Mouse (Mus musculus) activated CD4-positive, CD25-positive, alpha-beta regulatory T cell, adult 4 months (primary cell): ENCODE data around the gene Asb8. TPM values are rescaled to one million over a fixed set of nuclear protein-coding genes. Genes with fewer than 3 reads are reported as not detected.

Experiments used
- ATAC-seq: one replicate; pipeline ENCODE4 v1.8.0; 2017
- polyA plus RNA-seq, 2 experiments: library from polyadenylated mRNA; unstranded; fragments of 100-300 nt; shearing (Covaris generic); gene quantifications; one replicate each; pipeline ENCODE4 v1.2.1; 2017

The Asb8 gene
- polyA plus RNA-seq, 2 experiments from 2014 or later: 36.6 to 43.2 TPM

DNA sequence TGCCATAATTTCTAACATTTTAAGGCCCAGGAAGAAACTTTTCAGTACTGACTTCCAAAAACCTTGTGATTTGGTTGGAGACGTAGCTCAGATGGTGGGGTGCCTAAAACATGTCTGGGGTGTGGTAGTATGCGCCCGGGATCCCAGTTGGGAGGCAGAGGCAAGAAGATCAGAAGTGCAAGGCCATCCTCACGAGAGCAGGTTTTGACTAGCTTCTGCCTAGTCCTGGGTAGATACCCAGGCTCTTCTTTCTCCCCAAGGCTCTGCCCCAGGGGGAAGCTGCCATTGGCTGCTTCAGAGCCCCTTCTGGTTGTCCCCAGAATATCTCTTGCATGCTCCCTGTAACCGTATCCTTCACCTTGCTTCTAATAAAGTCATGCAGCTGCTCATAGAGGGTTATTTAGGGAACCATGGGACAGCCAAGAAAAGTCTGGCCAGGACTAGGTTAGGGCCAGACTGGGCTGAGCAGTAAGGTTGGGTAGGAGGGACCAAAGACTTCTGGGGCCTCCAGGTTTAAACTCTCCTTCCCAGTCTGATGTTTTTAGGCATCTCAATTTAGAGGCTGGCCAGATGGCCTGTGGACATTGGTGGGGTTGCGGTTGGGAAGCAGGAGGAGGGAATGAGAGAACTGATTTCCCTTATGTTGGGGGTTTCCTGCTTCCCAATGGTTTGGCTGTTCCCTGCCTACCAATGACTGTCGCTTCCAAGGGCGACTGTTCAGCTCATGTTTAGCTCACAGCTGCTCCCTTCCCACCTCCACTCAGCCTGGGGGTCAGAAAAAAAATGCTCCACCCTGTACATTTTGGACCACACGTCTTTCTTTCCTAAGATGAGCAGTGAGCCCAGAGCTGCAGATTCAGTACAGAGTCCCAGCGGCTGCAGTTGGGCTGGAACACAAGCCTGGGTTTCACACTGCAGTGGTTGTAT, 50.3 kb downstream of the Asb8 start:
- ATAC-seq: no peak

DNA sequence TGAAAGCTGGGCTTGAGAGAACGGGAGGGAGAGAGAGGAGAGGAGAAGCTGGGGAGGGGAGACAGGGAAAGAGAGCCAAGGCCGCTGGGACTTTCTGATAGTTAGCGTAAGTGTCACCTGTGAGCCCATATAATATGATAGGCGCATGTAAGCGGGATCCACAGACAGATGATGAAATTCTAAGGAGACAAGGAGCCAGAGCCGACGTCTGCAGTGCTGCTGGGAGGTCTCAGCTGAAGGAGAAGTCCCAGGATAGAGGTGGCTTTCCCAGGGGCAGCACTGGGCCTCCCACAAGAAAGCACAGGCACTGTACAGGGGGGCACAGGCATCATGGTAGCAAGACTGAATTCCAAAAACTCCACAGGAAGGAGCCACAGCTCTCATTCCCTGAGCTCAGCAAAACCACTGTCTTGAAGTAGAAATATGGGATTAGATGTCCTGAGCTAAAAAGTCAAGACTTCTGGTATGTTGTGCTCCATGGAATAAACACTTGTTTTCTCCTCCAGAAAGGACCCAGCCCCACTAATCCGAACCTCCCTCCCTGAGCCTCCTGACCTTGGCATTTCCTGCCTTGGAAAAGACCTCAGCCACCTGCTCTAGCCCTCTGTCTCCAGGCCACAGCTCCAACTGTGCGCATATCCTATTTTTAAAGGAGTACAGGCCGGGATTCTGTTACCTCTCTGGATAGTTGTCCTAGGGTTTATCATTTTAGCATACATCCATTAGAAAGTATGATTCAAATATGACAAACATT, 51.1 kb downstream of the Asb8 start:
- ATAC-seq: no peak

DNA sequence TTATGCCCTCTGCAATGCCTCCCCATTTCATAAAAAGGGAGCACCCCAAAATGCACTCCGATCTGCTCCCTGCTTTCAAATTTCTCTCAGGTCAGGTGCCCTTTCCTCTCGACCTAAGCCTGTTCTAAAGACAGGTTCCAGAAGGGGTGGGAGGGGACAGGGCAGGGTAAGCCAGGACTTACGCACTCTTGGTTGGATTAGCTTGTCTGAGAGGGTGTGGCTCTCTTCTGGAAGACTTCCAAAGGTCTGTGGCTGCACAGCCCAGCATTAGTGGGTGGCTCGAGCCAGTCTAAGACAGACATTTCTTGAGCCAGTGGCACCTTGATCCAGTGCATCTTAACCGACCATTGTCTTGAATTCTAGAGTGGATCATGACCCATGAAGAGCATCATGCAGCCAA, 53.6 kb downstream of the Asb8 start:
- no peak for ATAC-seq

GRCm38 (mm10) chr15:98108297-98109152, 56.9 kb downstream of the Asb8 start:
- ATAC-seq: peak; percentile 97

GRCm38 (mm10) chr15:98107703-98108296, 57.6 kb downstream of the Asb8 start:
- ATAC-seq: no peak

GRCm38 (mm10) chr15:98107230-98107629, 58.2 kb downstream of the Asb8 start:
- ATAC-seq: no peak

- no peak for ATAC-seq
These were observed 58.9 kb downstream of the Asb8 start for GRCm38 (mm10) chr15:98106506-98106905.

GRCm38 (mm10) chr15:98102401-98102800, 63.0 kb downstream of the Asb8 start:
- ATAC-seq: no peak

DNA sequence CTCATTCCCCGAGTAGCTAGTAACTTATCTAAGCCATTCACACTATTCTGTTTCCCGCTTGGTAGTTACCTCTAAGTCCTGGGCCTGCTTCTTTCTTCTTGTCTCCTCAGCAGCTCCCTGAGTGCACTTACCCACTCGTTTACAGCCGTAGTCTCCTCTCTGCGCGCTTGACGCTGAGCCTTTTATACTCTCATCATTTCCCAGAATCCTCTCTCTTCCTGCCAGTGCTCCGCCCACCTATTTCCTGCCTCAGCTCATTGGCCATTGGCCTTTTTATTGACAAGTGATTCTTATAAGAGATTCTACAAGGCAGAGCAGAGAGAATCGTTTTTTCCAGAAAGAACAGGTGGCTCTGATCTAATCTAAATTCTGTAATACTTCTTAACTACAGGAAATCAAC, 66.9 kb downstream of the Asb8 start:
- no peak for ATAC-seq

GRCm38 (mm10) chr15:98096957-98097356, 68.5 kb downstream of the Asb8 start:
- no peak for ATAC-seq

DNA sequence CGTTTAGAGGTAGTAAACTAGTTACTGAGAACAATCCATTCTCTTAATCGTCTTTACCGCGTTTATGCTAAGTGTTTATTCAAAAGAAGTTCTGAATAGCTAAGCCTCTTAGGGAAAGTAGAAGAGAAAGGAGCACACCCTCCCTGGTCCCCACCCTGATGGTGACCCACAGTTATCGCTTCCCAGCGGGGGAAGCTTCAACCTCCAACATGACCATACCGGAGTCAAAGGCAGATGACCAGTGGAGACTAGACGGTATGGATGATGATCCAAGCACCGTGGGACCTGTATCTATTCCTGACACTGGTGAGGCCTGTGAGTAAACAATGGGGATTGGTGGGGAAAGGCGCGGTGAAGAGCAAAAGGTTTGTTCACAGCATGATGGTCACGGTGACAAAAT, 70.5 kb downstream of the Asb8 start:
- ATAC-seq: no peak

DNA sequence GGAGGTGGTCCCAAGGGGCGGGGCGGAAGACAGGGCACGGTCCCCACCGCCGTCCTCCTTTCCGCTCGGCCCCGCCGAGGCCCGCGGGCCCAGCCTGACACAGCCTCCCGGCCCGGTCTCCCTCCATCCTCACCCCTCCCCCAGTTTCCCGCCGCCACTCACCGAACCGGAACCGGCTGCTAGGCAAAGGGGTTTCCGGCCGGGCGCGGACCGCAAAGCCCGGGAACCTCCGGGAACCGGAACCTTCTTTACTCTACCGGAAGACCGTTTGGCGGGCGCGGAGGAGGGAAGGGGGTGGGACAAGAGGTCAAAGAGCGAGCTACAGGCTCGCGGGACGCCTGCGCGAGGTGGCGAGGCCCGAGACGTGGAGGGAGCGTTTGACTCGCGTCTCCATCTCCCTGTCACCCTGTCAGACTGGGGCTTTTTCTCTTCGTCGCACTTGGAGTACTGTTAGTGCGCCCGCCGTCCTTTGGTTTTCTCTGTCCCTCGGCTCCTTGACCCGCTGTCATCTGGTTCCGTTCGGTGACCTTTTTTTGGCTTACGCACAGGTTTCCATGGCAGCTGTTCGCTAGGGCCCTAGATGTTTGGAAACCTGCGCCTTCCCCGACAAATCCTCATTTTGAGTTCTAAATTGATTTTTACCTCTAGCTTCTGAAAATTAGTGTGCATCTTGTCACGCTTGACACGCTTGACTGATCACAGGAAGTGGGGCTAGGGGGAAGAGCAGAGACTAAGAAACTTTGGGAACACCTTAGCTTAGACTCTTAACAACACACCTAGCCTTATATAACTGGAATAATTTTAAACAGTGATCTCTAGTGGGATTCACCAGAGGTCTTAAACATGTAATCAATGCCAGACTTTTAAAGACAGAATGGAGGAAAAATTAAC, 72.1 kb downstream of the Asb8 start, which contains the start of gene Senp1:
TSS of gene Senp1 (minus strand) at position 624 of the 891 bp plus-strand sequence.
- ATAC-seq: peak; percentile 75

DNA sequence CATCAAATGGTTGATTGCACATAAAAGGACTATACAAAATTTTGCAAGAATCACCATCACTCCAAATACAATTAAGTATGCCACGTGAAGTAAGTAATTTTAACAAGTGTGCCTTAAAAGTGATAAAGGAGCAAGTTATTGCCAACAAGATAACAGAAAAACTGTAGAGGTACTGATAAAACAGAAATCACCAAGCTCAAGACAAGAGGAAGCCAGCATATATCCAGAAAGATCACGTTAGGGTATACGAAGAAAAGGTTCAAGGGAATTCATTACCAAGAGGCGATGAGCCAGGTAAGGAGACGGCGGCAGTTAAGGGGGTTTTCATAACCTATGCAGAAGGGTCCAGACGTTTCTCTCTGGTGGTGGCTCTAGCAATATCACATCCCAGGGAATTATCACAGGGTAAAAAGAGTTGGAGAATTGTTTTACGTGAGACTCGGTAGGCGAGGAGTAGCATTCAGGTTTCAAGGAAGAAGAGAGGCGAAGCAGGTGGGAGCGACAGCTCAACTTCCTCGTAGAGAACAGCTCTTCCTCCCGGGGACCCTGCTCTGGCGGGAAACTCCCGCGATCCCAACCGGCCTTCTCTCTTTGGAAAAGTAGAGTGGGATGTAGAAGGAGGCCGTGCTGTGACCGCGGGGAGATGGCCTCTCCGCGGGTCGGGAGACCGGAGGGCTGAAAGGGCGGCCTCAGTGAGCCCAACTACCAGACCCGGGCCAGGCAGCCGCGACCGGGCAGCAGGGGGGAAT, 72.9 kb downstream of the Asb8 start, which contains the start of gene Pfkm:
TSS of gene Pfkm (plus strand) at position 218 of the 749 bp plus-strand sequence.
- no peak for ATAC-seq

GRCm38 (mm10) chr15:98091841-98092240, 73.6 kb downstream of the Asb8 start:
- no peak for ATAC-seq

GRCm38 (mm10) chr15:98089421-98090183, 75.8 kb downstream of the Asb8 start:
- peak; percentile 82 for ATAC-seq

- ATAC-seq: no peak
These were observed 76.5 kb downstream of the Asb8 start for GRCm38 (mm10) chr15:98088889-98089288.
